Mouse (Mus musculus): ENCODE measurements around the gene Acbd4. TPM values are rescaled to one million over a fixed set of nuclear protein-coding genes. Genes with fewer than 3 reads are reported as not detected.

Gene Acbd4
- polyA plus RNA-seq, 1 experiment from 2014 or later, result 17.0 TPM

DNA sequence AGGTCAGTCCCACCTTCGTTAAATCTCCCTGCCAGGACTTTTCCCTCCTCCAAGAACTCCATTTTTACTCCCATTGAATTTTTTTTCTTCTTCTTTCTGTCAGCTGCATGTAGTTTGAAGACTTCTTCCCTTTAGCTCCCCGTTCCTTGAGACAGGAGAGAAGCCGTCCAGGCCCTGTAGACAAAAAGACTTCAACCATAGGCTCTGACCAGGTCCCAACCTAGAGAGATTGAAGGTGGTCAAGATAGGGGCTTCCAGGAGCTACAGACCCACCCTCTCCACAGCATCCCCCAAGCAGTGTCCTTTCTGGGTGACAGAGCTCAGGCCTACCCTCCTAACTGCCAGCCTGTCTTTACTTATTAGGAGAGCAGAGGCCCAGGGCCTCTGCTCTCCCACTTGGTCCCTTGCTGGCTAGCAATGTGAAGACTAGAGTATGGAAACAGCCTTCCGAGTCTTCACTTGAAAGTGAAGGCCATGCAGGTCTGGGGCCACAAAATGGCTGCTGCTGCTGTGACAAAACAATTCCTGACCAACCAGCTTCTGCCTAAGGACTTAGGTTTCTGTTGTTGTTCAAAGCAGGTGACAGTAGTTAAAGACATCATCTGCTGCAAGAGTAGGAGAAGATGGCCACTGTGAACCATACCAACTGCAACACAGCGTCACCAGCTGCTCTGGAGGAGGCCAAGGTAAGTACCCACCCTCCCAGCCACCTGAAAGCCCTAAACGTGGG is 32.1 kb downstream of the Acbd4 start:
- Histone ChIP-seq H3K4me2 (ENCODE audit: low read length) (peak overlapping the region; percentile 66), H3K27me3 (replicated peaks; ENCODE audit: control insufficient read depth, insufficient read depth, low read length) (no peaks in the 10 kb centered on the region), H3K36me3 (ENCODE audit: control insufficient read depth, insufficient read depth) (no peaks in the 10 kb centered on the region), H3K27ac (ENCODE audit: low read length) (peak overlapping the region; percentile 79), H3K9ac (replicated peaks; ENCODE audit: low read depth, low read length) (peak overlapping the region; percentile 55), H3K4me3 (replicated peaks; ENCODE audit: low read length) (peak overlapping the region; percentile 43), H3K9me3 (ENCODE audit: control insufficient read depth, low read length) (no peaks in the 10 kb centered on the region), H3K4me1 (replicated peaks; ENCODE audit: control insufficient read depth, insufficient read depth, low read length) (peaks cover 32% of the 10 kb centered on the region)
- 45% methylated on average over 6 of the region's 6 CpGs for WGBS
- ATAC-seq, result peak; percentile 9; the same call in 1 of the 2 replicates

DNA sequence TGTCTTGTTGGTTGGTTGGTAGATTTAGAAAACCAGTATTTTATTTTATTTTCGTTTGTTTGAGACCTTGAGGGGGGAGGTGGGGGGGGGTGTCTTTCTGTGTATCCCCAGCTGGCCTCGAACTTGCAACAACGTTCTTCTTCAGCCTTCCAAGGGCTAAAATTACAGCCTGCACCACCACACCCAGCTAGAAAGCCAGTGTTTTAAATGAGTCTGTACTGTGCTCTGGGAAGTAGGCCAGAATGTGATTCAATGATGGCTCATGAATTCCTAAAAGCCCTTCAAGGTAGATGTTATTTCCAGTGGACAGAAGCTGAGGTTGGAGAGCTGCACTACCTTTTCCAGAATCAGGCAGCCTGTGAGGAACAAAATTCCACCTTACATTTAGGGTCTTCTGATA is 32.7 kb downstream of the Acbd4 start:
- H3K9me3 ChIP-seq (ENCODE audit: control insufficient read depth, low read length), result no peaks in the 10 kb centered on the region
- H3K9ac ChIP-seq (replicated peaks; ENCODE audit: low read depth, low read length), result no peak overlapping the region
- H3K4me3 ChIP-seq (replicated peaks; ENCODE audit: low read length), result no peak overlapping the region
- 70% methylated on average over 3 of the region's 3 CpGs for WGBS
- no peak overlapping the region for H3K27ac ChIP-seq (ENCODE audit: low read length)
- H3K27me3 ChIP-seq (replicated peaks; ENCODE audit: control insufficient read depth, insufficient read depth, low read length), result no peaks in the 10 kb centered on the region
- ATAC-seq, result no peak
- H3K4me2 ChIP-seq (ENCODE audit: low read length), result peak overlapping the region; percentile 66
- H3K36me3 ChIP-seq (ENCODE audit: control insufficient read depth, insufficient read depth), result peaks cover 1% of the 10 kb centered on the region; the same call in 1 of the 2 replicates
- H3K4me1 ChIP-seq (replicated peaks; ENCODE audit: control insufficient read depth, insufficient read depth, low read length), result peaks cover 32% of the 10 kb centered on the region

DNA sequence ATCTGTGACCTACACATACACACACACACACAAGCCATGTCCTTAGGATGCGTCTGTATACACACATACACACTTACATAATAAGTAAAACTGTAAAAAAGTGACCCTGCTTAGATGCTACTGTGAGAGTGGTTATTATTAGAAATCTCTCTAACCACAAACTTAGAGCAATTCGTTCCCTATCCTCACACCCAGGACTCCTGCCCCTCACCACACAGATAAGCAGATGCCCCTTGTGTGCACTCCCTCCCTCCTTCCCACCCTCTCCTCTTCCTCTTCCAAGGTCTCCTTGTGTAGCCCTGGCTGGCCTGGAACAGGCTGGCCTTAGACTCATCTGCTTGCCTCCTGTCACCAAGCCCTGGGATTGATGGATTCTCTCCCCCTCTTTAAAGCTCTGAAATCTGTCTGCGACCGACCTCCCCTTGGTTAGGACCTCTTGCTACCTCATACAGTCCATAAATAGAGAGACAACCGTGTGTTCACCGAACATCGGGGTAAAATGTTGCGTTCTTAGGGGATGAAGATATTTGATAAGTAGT is 34.6 kb downstream of the Acbd4 start:
- Histone ChIP-seq H3K9ac (replicated peaks; ENCODE audit: low read depth, low read length) (no peak overlapping the region), H3K4me2 (ENCODE audit: low read length) (no peak overlapping the region), H3K27me3 (replicated peaks; ENCODE audit: control insufficient read depth, insufficient read depth, low read length) (no peaks in the 10 kb centered on the region), H3K36me3 (ENCODE audit: control insufficient read depth, insufficient read depth) (peaks cover 5% of the 10 kb centered on the region), H3K4me3 (replicated peaks; ENCODE audit: low read length) (no peak overlapping the region), H3K9me3 (ENCODE audit: control insufficient read depth, low read length) (no peaks in the 10 kb centered on the region), H3K27ac (ENCODE audit: low read length) (no peak overlapping the region), H3K4me1 (replicated peaks; ENCODE audit: control insufficient read depth, insufficient read depth, low read length) (peaks cover 24% of the 10 kb centered on the region)
- ATAC-seq, result no peak
- WGBS, result 92% methylated on average over 8 of the region's 8 CpGs

DNA sequence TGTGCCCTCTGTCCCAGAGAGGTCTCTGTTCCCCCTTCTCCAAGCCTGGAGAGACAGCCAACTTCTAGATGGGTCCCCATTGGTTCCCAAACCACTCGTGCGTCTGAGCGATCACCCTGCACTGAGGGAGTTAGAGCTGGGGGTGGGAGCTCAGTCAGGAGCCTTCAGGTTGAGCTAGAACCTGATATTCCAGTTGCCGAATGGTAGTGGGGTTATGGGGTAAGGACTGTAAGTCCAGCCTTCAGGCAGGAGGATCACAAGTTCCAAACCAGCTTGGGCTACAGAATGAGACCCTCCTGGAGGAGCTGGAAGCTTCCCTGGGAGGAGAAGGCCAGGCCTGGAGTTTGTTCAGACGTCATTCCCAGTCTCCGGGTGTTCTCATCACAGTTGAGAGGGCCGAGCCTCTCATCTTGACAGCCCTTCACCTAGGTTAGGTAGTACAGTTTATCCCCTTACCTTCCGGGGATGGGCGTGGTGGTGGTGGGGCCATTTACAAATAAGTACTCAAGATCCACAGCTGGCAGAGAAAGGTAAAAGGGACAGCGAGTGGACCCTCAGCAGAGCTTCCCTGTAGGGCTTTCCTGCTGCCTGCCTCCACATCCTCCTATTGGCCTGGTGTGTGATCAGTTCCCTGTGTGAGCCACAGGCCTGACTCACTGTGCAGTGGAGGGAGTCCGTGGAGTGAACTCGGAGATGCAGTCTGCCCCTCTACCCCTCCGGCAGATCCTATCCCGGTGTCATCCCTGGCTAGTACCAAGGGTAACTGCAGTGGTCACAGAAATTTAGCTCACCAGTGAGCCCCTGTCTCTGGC is 38.7 kb downstream of the Acbd4 start:
- no peak for ATAC-seq
- no peaks in the 10 kb centered on the region for H3K9me3 ChIP-seq (ENCODE audit: control insufficient read depth, low read length)
- no peak overlapping the region for H3K4me2 ChIP-seq (ENCODE audit: low read length)
- peak overlapping the region; percentile 1; the same call in 1 of the 2 replicates for H3K27ac ChIP-seq (ENCODE audit: low read length)
- no peaks in the 10 kb centered on the region for H3K27me3 ChIP-seq (replicated peaks; ENCODE audit: control insufficient read depth, insufficient read depth, low read length)
- H3K36me3 ChIP-seq (ENCODE audit: control insufficient read depth, insufficient read depth), result peaks cover 5% of the 10 kb centered on the region
- peaks cover 14% of the 10 kb centered on the region for H3K4me1 ChIP-seq (replicated peaks; ENCODE audit: control insufficient read depth, insufficient read depth, low read length)
- no peak overlapping the region for H3K4me3 ChIP-seq (replicated peaks; ENCODE audit: low read length)
- H3K9ac ChIP-seq (replicated peaks; ENCODE audit: low read depth, low read length), result no peak overlapping the region
- WGBS, result 80% methylated on average over 14 of the region's 14 CpGs

DNA sequence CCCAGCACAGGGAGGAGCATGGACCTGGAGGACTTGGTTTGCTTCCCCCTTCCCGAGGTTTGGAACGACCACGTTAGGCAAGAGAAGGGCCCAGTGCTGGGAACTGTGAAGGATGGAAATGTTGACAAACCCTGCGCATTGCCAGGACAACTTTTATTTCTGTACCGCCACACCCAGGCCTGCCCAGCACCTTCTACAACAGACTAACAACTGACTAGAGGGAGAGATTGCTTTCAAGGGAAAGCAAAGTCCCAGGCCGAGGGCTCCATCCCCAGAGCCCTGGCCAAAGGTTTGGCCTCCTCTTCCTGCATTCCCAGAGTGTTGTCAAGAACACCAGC is 39.2 kb downstream of the Acbd4 start:
- H3K36me3 ChIP-seq (ENCODE audit: control insufficient read depth, insufficient read depth), result peaks cover 5% of the 10 kb centered on the region
- H3K4me2 ChIP-seq (ENCODE audit: low read length), result no peak overlapping the region
- no peak for ATAC-seq
- WGBS, result 58% methylated on average over 6 of the region's 6 CpGs
- peak overlapping the region; percentile 1; the same call in 1 of the 2 replicates for H3K27ac ChIP-seq (ENCODE audit: low read length)
- H3K4me3 ChIP-seq (replicated peaks; ENCODE audit: low read length), result no peak overlapping the region
- no peaks in the 10 kb centered on the region for H3K9me3 ChIP-seq (ENCODE audit: control insufficient read depth, low read length)
- H3K4me1 ChIP-seq (replicated peaks; ENCODE audit: control insufficient read depth, insufficient read depth, low read length), result peaks cover 14% of the 10 kb centered on the region
- H3K27me3 ChIP-seq (replicated peaks; ENCODE audit: control insufficient read depth, insufficient read depth, low read length), result no peaks in the 10 kb centered on the region
- no peak overlapping the region for H3K9ac ChIP-seq (replicated peaks; ENCODE audit: low read depth, low read length)

DNA sequence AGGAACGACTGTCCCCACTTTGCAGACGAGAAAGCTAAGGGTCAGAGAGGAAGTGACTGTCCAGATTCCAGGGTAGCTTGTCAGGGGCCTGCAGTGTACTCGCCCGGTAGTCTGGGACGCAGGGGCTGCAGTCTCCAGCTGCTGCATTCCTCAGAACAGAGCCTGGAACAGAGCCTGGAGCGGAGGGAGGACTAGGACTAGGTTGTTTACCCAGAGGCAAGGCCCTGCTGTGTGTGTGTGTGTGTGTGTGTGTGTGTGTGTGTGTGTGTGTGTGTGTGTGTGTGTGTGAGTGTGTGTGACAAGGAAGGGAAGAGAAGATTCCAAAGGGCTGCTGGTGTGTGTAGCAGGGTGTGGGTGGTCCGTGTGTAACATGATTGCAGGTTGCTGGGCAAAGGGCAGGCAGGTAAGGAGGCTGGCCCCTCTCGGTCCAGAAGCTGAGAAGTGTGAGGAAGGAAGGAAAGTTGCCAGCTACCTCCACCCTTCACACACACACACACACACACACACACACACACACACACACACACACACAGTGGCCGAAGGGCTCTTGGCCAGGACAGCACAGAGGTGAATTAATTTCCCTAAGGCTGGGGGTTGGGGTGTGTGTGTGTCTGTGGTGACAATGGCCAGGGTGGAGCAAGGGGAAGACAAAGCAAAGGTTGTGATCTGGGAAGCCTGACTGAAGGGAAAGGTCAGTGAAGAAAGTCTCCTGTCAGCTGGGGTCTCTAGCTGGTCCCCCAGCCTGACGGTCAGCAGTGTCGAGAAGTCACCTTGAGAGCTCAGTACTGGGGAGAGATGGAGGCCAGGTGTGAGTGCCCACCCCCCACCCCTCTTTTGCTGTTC is 39.8 kb downstream of the Acbd4 start:
- H3K9ac ChIP-seq (replicated peaks; ENCODE audit: low read depth, low read length), result 0 out of 2 replicates have a peak overlapping the region, but pooled peaks have one; percentile 35
- no peaks in the 10 kb centered on the region for H3K27me3 ChIP-seq (replicated peaks; ENCODE audit: control insufficient read depth, insufficient read depth, low read length)
- H3K4me1 ChIP-seq (replicated peaks; ENCODE audit: control insufficient read depth, insufficient read depth, low read length), result peaks cover 14% of the 10 kb centered on the region
- H3K4me2 ChIP-seq (ENCODE audit: low read length), result no peak overlapping the region
- ATAC-seq, result no peak
- WGBS, result 32% methylated on average over 11 of the region's 11 CpGs
- peaks cover 5% of the 10 kb centered on the region for H3K36me3 ChIP-seq (ENCODE audit: control insufficient read depth, insufficient read depth)
- peak overlapping the region; percentile 62 for H3K27ac ChIP-seq (ENCODE audit: low read length)
- H3K9me3 ChIP-seq (ENCODE audit: control insufficient read depth, low read length), result no peaks in the 10 kb centered on the region
- H3K4me3 ChIP-seq (replicated peaks; ENCODE audit: low read length), result no peak overlapping the region

DNA sequence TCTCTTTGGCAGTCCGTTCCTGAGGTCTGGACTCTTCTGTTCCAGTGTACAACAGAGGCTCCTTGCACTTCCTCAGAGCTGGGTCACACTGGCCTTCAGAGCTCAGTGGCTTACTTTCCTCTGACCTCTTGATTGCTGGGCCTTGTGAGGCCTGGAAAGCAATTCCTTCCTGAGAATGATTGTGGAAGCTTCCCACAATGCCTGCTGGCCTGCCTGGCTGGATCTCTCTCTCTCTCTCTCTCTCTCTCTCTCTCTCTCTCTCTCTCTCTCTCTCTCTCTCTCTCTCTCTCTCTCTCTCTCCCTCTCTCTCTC is 40.4 kb downstream of the Acbd4 start:
- Histone ChIP-seq H3K27ac (ENCODE audit: low read length) (peak overlapping the region; percentile 62), H3K9me3 (ENCODE audit: control insufficient read depth, low read length) (no peaks in the 10 kb centered on the region), H3K4me3 (replicated peaks; ENCODE audit: low read length) (no peak overlapping the region), H3K9ac (replicated peaks; ENCODE audit: low read depth, low read length) (0 out of 2 replicates have a peak overlapping the region, but pooled peaks have one; percentile 35), H3K4me1 (replicated peaks; ENCODE audit: control insufficient read depth, insufficient read depth, low read length) (peaks cover 14% of the 10 kb centered on the region), H3K4me2 (ENCODE audit: low read length) (no peak overlapping the region; the same call in 1 of the 2 replicates), H3K36me3 (ENCODE audit: control insufficient read depth, insufficient read depth) (peaks cover 5% of the 10 kb centered on the region), H3K27me3 (replicated peaks; ENCODE audit: control insufficient read depth, insufficient read depth, low read length) (no peaks in the 10 kb centered on the region)
- peak; percentile 12; the same call in 1 of the 2 replicates for ATAC-seq
- WGBS, result 56% methylated on average over 1 of the region's 1 CpGs

DNA sequence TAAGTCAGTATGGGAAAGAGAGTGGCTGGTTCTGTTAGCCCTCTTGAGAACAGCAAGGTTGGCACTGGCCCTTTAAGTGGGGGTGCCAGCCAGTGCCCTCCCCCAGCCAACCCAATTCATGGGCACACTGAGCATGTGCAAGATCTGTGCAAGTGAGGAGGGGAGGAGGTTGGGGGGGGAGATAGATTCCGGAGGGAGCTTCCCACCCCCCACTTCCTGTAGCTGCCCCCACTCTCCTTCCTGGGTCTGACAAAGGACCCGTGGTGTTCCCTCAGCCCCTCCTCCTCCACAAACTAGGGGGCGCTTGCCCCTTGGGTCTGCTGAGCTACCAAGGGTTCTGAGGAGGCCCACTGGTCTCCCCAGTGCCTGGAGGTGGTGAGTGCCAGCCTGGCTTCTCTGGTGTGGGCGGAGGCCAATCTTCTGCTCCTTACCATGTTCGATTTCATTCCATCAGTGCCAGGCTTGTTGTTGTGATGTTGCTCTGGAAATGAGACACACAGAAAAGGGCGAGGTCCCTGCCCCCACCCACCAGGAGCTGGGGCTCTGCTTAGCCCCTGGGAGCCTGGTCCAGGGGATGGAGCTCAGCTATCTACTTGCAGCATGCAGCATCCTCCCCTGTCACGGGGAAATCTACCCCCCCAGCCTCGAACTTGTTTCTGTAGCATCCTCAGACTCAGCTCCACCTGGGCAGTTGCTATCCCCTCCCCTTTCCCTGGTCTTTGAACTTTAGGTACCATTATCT is 41.1 kb downstream of the Acbd4 start:
- WGBS, result 17% methylated on average over 8 of the region's 8 CpGs
- Histone ChIP-seq H3K27me3 (replicated peaks; ENCODE audit: control insufficient read depth, insufficient read depth, low read length) (no peaks in the 10 kb centered on the region), H3K27ac (ENCODE audit: low read length) (peak overlapping the region; percentile 94), H3K4me2 (ENCODE audit: low read length) (peak overlapping the region; percentile 61), H3K9ac (replicated peaks; ENCODE audit: low read depth, low read length) (peak overlapping the region; percentile 66), H3K36me3 (ENCODE audit: control insufficient read depth, insufficient read depth) (peaks cover 5% of the 10 kb centered on the region), H3K4me1 (replicated peaks; ENCODE audit: control insufficient read depth, insufficient read depth, low read length) (peaks cover 14% of the 10 kb centered on the region), H3K4me3 (replicated peaks; ENCODE audit: low read length) (peak overlapping the region; percentile 46), H3K9me3 (ENCODE audit: control insufficient read depth, low read length) (no peaks in the 10 kb centered on the region)
- ATAC-seq, result peak; percentile 95

All from forebrain, embryonic 16.5 days (tissue).